Mouse (Mus musculus): ENCODE results near the gene Asap2.

The Asap2 gene

DNA sequence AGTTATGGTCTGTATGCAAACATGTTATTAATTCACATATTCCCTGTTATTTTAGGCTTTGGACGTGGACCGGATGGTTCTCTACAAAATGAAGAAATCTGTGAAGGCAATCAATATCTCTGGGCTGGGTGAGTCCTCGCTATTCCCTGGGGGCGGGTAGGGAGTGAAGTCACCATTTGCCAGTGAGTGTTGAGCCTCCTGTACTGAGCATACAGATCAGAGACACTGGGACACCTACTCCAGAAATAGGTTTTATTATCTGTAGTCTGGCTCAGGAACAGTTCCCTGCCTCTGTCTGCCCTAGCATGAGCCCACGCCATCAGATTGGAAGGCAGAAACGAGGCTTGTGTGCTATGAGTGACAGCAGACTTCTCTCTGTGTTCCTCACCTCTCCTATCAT lies 177.9 kb downstream of the Asap2 start:
- DNase-seq: no peak

GRCm38 (mm10) chr12:21171776-21172490 lies 181.7 kb downstream of the Asap2 start:
- DNase-seq: no peak

DNA sequence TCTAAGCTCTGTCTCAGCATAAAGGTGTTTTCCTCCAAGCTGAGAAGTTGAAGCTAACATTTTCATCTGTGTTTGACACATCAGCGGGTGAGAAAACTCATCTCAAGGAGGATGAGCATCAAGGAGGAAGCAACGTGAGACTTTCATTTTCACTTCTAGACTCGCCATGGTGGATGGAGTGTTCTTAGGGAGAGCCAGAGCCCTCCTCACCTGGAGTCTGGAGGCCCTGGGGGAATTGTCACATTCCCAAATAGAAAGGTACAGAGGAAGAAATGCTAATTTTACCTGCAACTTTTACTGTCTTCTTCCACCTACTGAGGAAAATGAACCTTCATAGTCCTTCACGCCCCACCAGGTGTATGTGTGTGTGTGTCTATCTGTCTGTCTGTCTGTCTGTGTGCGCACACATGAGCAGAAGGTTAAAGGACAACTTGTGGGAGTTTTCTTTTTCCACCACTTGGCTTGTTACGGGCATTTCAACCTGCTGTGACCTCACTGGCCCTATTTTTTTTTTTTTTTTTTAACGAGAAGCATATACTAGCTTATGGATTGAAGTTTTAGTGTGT lies 183.7 kb downstream of the Asap2 start:
- DNase-seq: no peak

GRCm38 (mm10) chr12:21176399-21176798 lies 186.1 kb downstream of the Asap2 start:
- no peak for DNase-seq

- DNase-seq: no peak
Measured at GRCm38 (mm10) chr12:21177123-21177698, 187.0 kb downstream of the Asap2 start.

DNA sequence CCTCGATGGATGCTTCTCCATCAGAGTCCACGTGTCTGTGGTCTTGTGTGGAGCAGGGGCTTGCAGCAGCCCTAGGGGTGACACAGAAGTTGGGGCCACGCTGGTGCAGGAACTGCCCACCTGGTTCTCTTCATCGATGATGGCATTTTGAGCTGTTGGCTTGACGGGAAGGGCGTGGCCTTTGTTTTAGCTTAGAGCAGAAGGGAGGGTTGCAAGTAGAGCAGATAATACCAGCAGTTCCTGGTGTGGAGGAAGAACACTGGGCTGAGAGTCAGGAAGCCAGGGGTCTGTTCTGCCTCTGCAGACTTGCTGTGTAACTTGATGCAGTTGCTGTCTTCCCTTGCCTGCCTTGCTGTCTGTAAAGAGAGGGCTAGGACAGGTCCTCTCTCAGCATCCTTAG lies 189.8 kb downstream of the Asap2 start:
- no peak for DNase-seq

DNA sequence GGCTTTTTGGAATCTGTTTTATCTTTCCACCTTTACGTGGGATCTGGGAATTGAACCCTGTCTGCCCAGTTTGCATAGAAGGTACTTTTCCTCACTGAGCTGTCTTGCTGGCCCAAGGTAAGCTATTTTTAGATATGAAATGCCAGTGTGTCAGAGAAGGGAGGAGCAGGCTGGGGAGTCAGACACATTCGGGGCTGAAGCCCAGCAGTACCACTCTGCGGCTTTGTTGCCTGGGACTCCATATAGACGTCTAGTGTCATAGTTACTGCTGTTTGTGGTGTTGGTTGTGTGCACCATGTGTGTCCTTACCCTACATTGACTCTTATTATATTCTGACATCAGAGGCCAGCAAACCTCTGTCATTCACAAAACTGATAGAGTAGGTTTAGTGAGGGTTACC lies 192.5 kb downstream of the Asap2 start:
- DNase-seq: no peak

- no peak for DNase-seq
Measured at GRCm38 (mm10) chr12:21183321-21183720, 193.1 kb downstream of the Asap2 start.

- DNase-seq: no peak
Measured at GRCm38 (mm10) chr12:21186145-21186544, 195.9 kb downstream of the Asap2 start.

DNA sequence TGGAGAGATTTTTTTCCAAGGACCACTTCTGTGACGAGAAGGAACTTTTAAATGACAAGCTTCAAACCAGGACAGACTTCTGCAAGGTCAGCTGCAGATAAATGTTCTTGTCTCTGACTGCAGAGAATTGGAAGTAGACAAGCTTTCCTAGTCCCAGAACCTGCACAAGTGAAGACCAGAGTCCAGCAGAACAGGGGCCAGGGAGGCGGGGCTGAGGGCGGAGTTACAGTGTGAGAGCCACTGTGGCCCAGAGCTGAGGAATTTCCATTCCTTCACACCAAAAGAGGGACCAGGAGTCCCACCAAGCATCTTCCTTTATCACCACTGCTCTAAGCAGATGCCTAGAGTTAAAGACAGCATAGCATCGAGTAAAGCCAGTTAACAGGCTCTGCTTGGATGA lies 198.6 kb downstream of the Asap2 start:
- DNase-seq: peak; percentile 36 to 44

GRCm38 (mm10) chr12:21191546-21191945 lies 201.3 kb downstream of the Asap2 start:
- no peak for DNase-seq

DNA sequence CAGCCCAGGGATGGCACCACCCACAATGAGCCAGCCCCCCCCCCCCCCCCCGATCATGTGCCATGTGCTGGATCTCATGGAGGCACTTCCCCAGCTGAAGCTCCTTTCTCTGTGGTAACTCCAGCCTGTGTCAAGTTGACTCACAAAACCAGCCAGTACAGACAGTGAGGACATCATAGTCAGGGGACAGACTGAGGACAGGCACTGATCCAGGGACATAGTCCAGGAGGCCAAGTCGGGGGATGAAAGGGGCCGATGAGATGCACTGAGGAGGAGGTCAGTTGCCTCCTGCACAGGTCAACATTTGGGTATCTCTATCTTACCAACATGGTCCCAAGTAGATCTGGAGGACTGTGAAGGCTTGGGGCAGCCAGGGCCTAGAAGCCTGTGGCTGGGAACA lies 205.2 kb downstream of the Asap2 start:
- no peak for DNase-seq

DNA sequence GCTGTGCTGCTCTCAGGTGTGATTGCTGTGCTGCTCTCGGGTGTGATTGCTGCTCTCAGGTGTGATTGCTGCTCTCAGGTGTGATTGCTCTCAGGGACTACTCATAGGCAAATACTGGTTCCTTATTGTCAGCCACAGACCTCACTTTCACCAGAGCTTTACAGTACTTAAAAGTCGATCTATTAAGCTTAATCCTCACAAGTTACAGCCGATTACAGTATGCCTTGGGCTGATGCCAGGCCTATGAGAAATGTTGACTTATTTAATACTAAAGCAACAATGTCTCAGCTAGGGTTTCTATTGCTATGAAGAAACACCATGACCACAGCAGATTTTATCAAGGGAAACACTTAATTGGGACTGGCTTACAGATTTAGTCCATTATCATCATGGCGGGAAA lies 206.2 kb downstream of the Asap2 start:
- DNase-seq: no peak

GRCm38 (mm10) chr12:21200613-21201012 lies 210.4 kb downstream of the Asap2 start:
- no peak for DNase-seq

DNA sequence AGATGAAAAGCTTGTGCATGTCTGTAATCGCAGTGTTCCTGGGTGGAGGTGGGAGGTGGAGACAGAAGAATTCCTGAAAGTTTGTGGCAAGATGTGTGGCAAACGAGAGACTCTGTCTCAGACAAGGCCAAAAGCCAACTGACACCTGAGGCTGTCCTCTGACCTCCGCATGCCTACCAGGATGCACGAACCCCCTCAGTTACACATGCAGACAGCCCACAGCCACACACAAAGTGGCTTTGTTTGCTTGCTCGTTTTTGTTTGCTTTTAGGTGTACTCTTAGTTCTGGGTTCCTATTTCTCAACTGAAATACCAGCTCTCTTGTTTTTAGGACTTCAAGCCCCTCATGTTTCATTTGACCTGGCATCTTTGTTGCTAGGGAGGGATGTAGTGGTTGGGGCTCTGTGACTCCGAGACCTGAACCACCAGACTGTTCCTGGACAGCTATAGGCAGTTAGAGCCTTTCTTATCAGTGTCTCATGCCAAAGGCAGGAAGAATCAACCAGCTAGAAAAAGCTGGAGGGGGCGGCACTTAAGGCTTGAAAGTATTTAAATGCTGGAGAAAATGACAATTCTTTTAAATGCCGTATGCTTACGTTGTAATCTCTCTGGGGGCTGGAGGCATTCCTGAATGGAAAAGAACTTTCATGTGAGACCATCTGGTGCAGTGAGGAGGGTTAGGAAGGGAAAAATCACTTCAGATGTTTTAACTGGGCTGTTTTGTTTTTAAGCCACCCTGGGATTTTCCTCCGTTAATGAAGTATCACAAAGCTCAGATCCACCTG lies 211.4 kb downstream of the Asap2 start:
- DNase-seq: no peak

DNA sequence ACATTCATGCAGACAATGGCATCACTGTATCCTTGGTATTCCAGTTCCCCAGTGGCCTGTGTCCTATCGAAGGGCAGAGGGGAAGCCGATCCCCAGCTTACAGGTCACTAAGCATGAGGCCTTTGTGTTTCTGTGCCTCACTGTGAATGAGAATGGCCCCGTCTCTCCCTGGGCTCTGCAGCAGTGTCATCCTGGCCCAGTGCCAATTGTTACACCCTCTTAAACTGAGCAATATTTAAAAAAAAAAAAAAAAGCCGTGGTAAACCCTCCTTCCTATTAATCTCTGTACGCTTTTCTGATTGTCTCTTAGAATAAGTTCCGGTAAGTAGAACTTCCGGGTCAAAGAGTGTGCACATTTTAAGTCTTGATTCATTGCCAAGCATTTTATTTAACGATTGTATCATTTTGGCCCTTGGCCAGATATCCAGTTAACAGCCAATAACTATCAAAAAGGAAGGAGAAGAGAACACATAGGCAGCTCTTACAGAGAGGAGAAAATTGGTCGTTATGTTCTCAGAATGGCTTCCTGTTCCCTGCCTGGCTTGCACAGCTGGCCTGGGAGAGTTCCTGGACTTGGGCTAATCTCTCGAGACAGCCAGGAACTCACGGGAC lies 214.5 kb downstream of the Asap2 start:
- DNase-seq: no peak

DNA sequence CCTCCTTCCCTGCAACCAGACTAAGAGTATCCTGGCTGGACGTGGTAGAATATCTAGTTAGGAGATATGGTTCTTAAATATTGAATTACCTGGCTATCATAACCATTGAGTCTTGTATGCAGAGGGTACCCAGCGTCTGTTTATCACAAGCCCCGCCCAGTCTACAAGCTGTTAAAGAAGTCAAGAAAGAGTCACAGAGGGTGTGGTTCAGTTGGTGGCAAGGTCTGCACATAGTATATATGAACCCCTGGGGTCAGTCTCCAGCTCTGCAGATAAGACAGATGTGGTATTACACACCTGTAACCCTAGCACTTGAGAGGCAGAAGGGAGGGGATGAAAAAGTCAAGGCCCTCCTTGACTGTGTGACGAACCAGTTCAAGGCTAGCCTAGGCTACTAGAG lies 215.5 kb downstream of the Asap2 start:
- no peak for DNase-seq

DNA sequence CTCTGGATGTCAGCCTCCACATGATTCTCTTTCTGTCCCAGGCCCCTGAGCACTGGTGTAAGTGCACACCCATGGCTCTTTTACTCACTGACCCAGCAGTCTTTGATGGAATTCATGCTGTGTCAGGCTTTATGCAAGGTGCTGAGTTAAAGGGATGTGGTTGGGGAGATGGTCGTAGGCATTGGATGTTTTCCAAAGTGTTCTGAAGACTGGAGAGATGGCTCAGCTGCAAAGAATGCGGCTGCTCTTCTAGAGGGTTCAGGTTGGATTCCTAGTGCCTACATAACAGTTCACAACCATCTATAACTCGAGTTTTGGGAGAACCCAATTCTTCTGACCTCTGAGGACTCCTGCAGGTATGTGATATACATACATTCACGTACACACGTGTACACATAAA lies 217.2 kb downstream of the Asap2 start:
- DNase-seq: no peak

GRCm38 (mm10) chr12:21208172-21208795 lies 218.0 kb downstream of the Asap2 start:
- no peak for DNase-seq

- DNase-seq: no peak
Measured at GRCm38 (mm10) chr12:21209273-21209672, 219.0 kb downstream of the Asap2 start.

DNA sequence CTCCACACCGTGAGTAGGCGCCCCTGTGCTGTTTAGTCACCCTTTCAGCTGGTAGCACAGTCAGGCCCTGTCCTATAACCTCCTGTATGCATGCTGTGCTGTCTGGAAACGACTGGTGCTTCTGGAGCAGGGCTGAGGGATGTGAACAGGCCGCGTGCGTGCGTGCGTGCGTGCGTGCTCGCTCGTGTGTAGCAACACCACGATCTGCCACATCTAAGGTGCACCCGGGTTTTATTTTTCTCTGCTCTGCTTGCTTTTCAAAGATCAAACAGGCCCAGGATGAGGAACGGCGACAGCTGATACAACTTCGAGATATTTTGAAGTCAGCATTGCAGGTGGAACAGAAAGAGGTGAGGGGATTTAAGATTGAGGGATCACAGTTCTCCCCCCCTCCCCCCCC lies 222.6 kb downstream of the Asap2 start:
- no peak for DNase-seq

- no peak for DNase-seq
Measured at GRCm38 (mm10) chr12:21214551-21215165, 224.4 kb downstream of the Asap2 start.
